Mouse (Mus musculus) lung, embryonic 14.5 days (tissue): Measurements from ENCODE around the gene Stn1. TPM values are rescaled to one million over a fixed set of nuclear protein-coding genes. Genes with fewer than 3 reads are reported as not detected.

Experiments
- ATAC-seq: fragments of 200-750 bp; cut with Nextera tagmentation; 2 replicates; pipeline ENCODE4 v1.8.0; 2017; ENCODE audit warnings: mild to moderate bottlenecking, moderate TSS enrichment, moderate library complexity; ENCODE audit not compliant: insufficient read depth
- DNase-seq: peaks from one replicate; pipeline ENCODE4 v3.0.0-alpha.2; 2015
- H3K27ac ChIP-seq: fragments of 300-500 bp; sonication (generic); 2 replicates; pipeline ENCODE4 v1.5.1; 2014; ENCODE audit warnings: low read depth, mild to moderate bottlenecking, moderate library complexity
- H3K27me3 ChIP-seq: fragments of 300-500 bp; sonication (generic); 2 replicates; pipeline ENCODE4 v1.6.1; 2014; ENCODE audit warnings: low read length, control low read depth; ENCODE audit not compliant: insufficient read depth
- H3K36me3 ChIP-seq: fragments of 300-500 bp; sonication (generic); 2 replicates; pipeline ENCODE4 v1.6.1; 2014; ENCODE audit warnings: control low read depth; ENCODE audit not compliant: insufficient read depth
- H3K4me1 ChIP-seq: fragments of 300-500 bp; sonication (generic); 2 replicates; pipeline ENCODE4 v1.6.1; 2014; ENCODE audit warnings: antibody characterized with exemption, control low read depth; ENCODE audit not compliant: insufficient read depth
- H3K4me2 ChIP-seq: fragments of 300-500 bp; sonication (generic); 2 replicates; pipeline ENCODE4 v1.6.1; 2014; ENCODE audit warnings: mild to moderate bottlenecking
- H3K4me3 ChIP-seq: fragments of 300-500 bp; sonication (generic); 2 replicates; pipeline ENCODE4 v1.5.1; 2014; ENCODE audit warnings: low read depth, low read length
- H3K9ac ChIP-seq: fragments of 300-500 bp; sonication (generic); 2 replicates; pipeline ENCODE4 v1.6.1; 2014
- H3K9me3 ChIP-seq: fragments of 300-500 bp; sonication (generic); 2 replicates; pipeline ENCODE4 v1.6.1; 2016; ENCODE audit warnings: low read depth, low read length, control low read depth
- CTCF ChIP-seq: IDR thresholded peaks from 2 replicates; pipeline ENCODE4 v1.5.1; 2016; ENCODE audit warnings: antibody characterized with exemption, low read depth
- WGBS: fragments of 180-500 bp; shearing (Covaris S2); extraction: QIAGEN DNeasy Blood & Tissue Kit; methylation state at CpG from one replicate; pipeline ENCODE4 v1.1.7; 2014; 5-methylcytosine and 5-hydroxymethylcytosine counted together
- polyA plus RNA-seq: library from polyadenylated mRNA; unstranded; fragments of >200 nt; fragmentation: Nextera tagmentation; extraction: Ambion mirVana; gene quantifications from 2 replicates; pipeline ENCODE4 v1.2.1, GENCODE M21; 2014

Gene Stn1
- polyA plus RNA-seq, 1 experiment from 2014 or later: 65.5 TPM

DNA sequence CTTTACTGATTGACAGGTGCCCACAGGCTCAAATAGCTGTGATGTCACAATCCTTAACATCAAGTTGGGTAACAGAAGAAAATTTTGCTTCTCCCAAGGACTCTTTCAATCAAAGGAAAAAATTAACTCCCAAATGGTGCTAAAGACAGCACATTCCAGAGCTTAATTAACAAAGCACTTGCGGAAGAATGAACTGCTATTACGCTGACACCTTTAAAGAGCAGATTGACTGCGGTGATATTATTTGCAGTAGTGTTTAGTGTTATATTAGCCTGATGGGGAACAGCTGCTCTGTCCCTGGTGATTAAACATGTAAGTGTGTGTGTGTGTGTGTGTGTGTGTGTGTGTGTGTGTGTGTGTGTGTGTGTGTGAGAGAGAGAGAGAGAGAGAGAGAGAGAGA is 7.7 kb upstream of the Stn1 start:
- no peak for DNase-seq
- Histone ChIP-seq H3K27ac (no peak overlapping the region), H3K4me2 (no peak overlapping the region), H3K36me3 (no peaks in the 10 kb centered on the region), H3K4me1 (no peaks in the 10 kb centered on the region), H3K27me3 (no peaks in the 10 kb centered on the region), H3K4me3 (no peak overlapping the region), H3K9ac (no peak overlapping the region), H3K9me3 (no peaks in the 10 kb centered on the region)
- WGBS: 33% methylated on average over 3 of the region's 3 CpGs
- no peak for TF ChIP-seq CTCF
- ATAC-seq: no peak

- no peak for TF ChIP-seq CTCF
- Histone ChIP-seq H3K4me3 (no peak overlapping the region), H3K27me3 (no peaks in the 10 kb centered on the region), H3K9me3 (no peaks in the 10 kb centered on the region), H3K4me1 (peaks cover 17% of the 10 kb centered on the region), H3K4me2 (no peak overlapping the region), H3K36me3 (no peaks in the 10 kb centered on the region), H3K27ac (no peak overlapping the region), H3K9ac (no peak overlapping the region)
- ATAC-seq (no peak), DNase-seq (no peak)
- 73% methylated on average over 7 of the region's 7 CpGs for WGBS
Observed at GRCm38 (mm10) chr19:47542441-47542840, 5.1 kb upstream of the Stn1 start.

GRCm38 (mm10) chr19:47538801-47539200 is 1.5 kb upstream of the Stn1 start:
- ATAC-seq (peak; percentile 17; the same call in 1 of the 2 replicates), DNase-seq (peak; percentile 79)
- H3K27ac ChIP-seq: peak overlapping the region; percentile 94
- 9% methylated on average over 6 of the region's 6 CpGs for WGBS
- no peak for TF ChIP-seq CTCF
- H3K9ac ChIP-seq: peak overlapping the region; percentile 13; the same call in 1 of the 2 replicates
- H3K36me3 ChIP-seq: no peaks in the 10 kb centered on the region
- H3K4me2 ChIP-seq: peak overlapping the region; percentile 92
- H3K9me3 ChIP-seq: no peaks in the 10 kb centered on the region
- H3K4me1 ChIP-seq: peaks cover 24% of the 10 kb centered on the region
- no peak overlapping the region for H3K4me3 ChIP-seq
- no peaks in the 10 kb centered on the region for H3K27me3 ChIP-seq

- H3K36me3 ChIP-seq: peaks cover 4% of the 10 kb centered on the region; the same call in 1 of the 2 replicates
- peak overlapping the region; percentile 55; the same call in 1 of the 2 replicates for H3K4me3 ChIP-seq
- no peaks in the 10 kb centered on the region for H3K27me3 ChIP-seq
- peak overlapping the region; percentile 94 for H3K27ac ChIP-seq
- ATAC-seq (no peak), DNase-seq (peak; percentile 48)
- WGBS: 57% methylated on average over 6 of the region's 6 CpGs
- H3K4me1 ChIP-seq: peaks cover 24% of the 10 kb centered on the region
- peak overlapping the region; percentile 92 for H3K4me2 ChIP-seq
- TF ChIP-seq CTCF: no peak
- peak overlapping the region; percentile 55 for H3K9ac ChIP-seq
- H3K9me3 ChIP-seq: no peaks in the 10 kb centered on the region
Observed at GRCm38 (mm10) chr19:47537879-47538278, 572 bp upstream of the Stn1 start.

DNA sequence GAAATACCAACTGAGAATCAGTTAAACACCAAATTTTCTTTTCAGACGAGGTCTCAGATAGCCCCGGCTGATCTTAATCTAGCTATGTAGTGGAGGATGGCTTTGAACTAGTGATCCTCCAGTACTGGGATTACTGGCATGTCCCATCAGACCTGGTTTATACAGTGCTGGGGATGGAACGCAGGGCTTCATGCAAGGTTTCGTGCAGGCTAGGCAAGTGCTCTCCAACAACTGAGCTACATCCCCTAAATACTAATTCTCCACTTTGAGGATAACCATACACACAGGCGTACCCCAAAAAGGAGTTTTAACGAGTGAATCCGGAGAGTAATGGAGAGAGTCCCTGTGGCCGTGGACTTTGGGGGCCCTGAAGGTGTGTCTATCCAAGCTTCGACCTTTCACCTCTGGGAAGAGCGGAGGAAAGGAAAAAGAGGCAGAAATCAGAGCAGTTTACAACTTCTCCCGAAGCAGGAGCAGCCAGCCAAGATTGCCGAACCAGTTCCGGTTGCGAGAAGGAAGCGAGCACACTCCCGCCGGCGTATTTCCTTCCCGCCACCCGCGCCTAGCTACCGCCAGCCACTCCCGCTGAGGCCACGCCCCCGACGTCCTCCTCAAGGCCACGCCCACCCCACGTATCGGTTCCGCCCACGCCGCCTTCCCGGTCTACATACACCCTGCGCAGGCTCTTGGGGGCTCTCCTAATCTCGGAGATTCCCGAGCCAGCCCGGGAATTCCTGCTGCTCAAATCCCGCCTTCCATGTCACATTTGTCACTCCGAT is 597 bp downstream of the Stn1 start:
- H3K27ac ChIP-seq: peak overlapping the region; percentile 94
- H3K27me3 ChIP-seq: no peaks in the 10 kb centered on the region
- no peaks in the 10 kb centered on the region for H3K9me3 ChIP-seq
- peak overlapping the region; percentile 55 for H3K4me3 ChIP-seq
- peaks cover 24% of the 10 kb centered on the region for H3K4me1 ChIP-seq
- peaks cover 10% of the 10 kb centered on the region; the same call in 1 of the 2 replicates for H3K36me3 ChIP-seq
- H3K9ac ChIP-seq: peak overlapping the region; percentile 67
- peak overlapping the region; percentile 92 for H3K4me2 ChIP-seq
- DNase-seq (peak; percentile 100), ATAC-seq (peak; percentile 97)
- no peak for TF ChIP-seq CTCF
- 2% methylated on average over 39 of the region's 39 CpGs for WGBS

GRCm38 (mm10) chr19:47534131-47534530 is 3.2 kb downstream of the Stn1 start:
- Histone ChIP-seq H3K4me1 (peaks cover 23% of the 10 kb centered on the region), H3K4me3 (no peak overlapping the region), H3K9ac (no peak overlapping the region), H3K4me2 (no peak overlapping the region), H3K9me3 (no peaks in the 10 kb centered on the region), H3K27me3 (no peaks in the 10 kb centered on the region), H3K27ac (no peak overlapping the region), H3K36me3 (peaks cover 14% of the 10 kb centered on the region; the same call in 1 of the 2 replicates)
- 61% methylated on average over 1 of the region's 1 CpGs for WGBS
- no peak for TF ChIP-seq CTCF
- DNase-seq: peak; percentile 48
- ATAC-seq: no peak

GRCm38 (mm10) chr19:47532449-47532848 is 4.9 kb downstream of the Stn1 start:
- Histone ChIP-seq H3K9ac (no peak overlapping the region), H3K4me2 (no peak overlapping the region), H3K27ac (no peak overlapping the region), H3K4me1 (peaks cover 7% of the 10 kb centered on the region), H3K9me3 (no peaks in the 10 kb centered on the region), H3K36me3 (peaks cover 21% of the 10 kb centered on the region; the same call in 1 of the 2 replicates), H3K27me3 (no peaks in the 10 kb centered on the region), H3K4me3 (no peak overlapping the region)
- WGBS: 85% methylated on average over 3 of the region's 3 CpGs
- ATAC-seq (no peak), DNase-seq (no peak)
- TF ChIP-seq CTCF: peak; percentile 58
